Mouse (Mus musculus) liver, embryonic 11.5 days (tissue): ENCODE measurements around the gene Nrm. TPM values are rescaled to one million over a fixed set of nuclear protein-coding genes. Genes with fewer than 3 reads are reported as not detected.

ENCODE experiments used
- ATAC-seq: fragments of 200-750 bp; cut with Nextera tagmentation; replicated peaks from 2 replicates; pipeline ENCODE4 v1.8.0; 2017; ENCODE audit warnings: moderate number of reproducible peaks, mild to moderate bottlenecking, moderate TSS enrichment, moderate library complexity; ENCODE audit not compliant: low FRiP score
- DNase-seq: peaks from one replicate; pipeline ENCODE4 v3.0.0-alpha.2; 2017; ENCODE audit warnings: low spot score
- H3K27ac ChIP-seq: fragments of 300-500 bp; sonication (generic); 2 replicates; pipeline ENCODE4 v1.5.1; 2014; ENCODE audit warnings: mild to moderate bottlenecking, low read depth, low read length, control low read depth
- H3K27me3 ChIP-seq: fragments of 300-500 bp; sonication (generic); replicated peaks from 2 replicates; pipeline ENCODE4 v1.6.1; 2014; ENCODE audit warnings: low read length, mixed read lengths; ENCODE audit not compliant: control insufficient read depth, insufficient read depth
- H3K36me3 ChIP-seq: fragments of 300-500 bp; sonication (generic); 2 replicates; pipeline ENCODE4 v1.6.1; 2014; ENCODE audit warnings: mild to moderate bottlenecking, low read length, moderate library complexity, mixed read lengths; ENCODE audit not compliant: control insufficient read depth, insufficient read depth
- H3K4me1 ChIP-seq: fragments of 300-500 bp; sonication (generic); replicated peaks from 2 replicates; pipeline ENCODE4 v1.6.1; 2014; ENCODE audit warnings: low read length, mixed read lengths; ENCODE audit not compliant: control insufficient read depth, insufficient read depth
- H3K4me2 ChIP-seq: fragments of 300-500 bp; sonication (generic); 2 replicates; pipeline ENCODE4 v1.6.1; 2014; ENCODE audit warnings: mild to moderate bottlenecking, control low read depth, moderate library complexity
- H3K4me3 ChIP-seq: fragments of 300-500 bp; sonication (generic); 2 replicates; pipeline ENCODE4 v1.5.1; 2014; ENCODE audit warnings: low read depth, low read length, control low read depth
- H3K9ac ChIP-seq: fragments of 300-500 bp; sonication (generic); 2 replicates; pipeline ENCODE4 v1.6.1; 2014; ENCODE audit warnings: low read depth, low read length, control low read depth
- H3K9me3 ChIP-seq: fragments of 300-500 bp; sonication (generic); 2 replicates; pipeline ENCODE4 v1.6.1; 2016; ENCODE audit warnings: low read length, inconsistent platforms, mixed read lengths; ENCODE audit not compliant: control insufficient read depth
- WGBS: fragments of 180-500 bp; shearing (Covaris S2); extraction: QIAGEN DNeasy Blood & Tissue Kit; methylation state at CpG from one replicate; pipeline ENCODE4 v1.1.7; 2014; 5-methylcytosine and 5-hydroxymethylcytosine counted together
- polyA plus RNA-seq: library from polyadenylated mRNA; unstranded; fragments of >200 nt; fragmentation: Nextera tagmentation; extraction: Ambion mirVana; gene quantifications from 2 replicates; pipeline ENCODE4 v1.2.1, GENCODE M21; 2014

Nrm gene
- polyA plus RNA-seq, 1 experiment from 2014 or later = 45.4 TPM

GRCm38 (mm10) chr17:35832400-35833238 lies 28.5 kb upstream of the Nrm start:
- H3K36me3 ChIP-seq = peaks cover 44% of the 10 kb centered on the region
- H3K9me3 ChIP-seq = no peaks in the 10 kb centered on the region
- ATAC-seq (no peak), DNase-seq (no peak)
- no peak overlapping the region for H3K4me2 ChIP-seq
- H3K9ac ChIP-seq = no peak overlapping the region
- no peak overlapping the region for H3K27ac ChIP-seq
- peaks cover 29% of the 10 kb centered on the region for H3K4me1 ChIP-seq
- no peaks in the 10 kb centered on the region for H3K27me3 ChIP-seq
- H3K4me3 ChIP-seq = no peak overlapping the region
- 74% methylated on average over 8 of the region's 8 CpGs for WGBS

- no peak overlapping the region for H3K27ac ChIP-seq
- DNase-seq = no peak
- H3K36me3 ChIP-seq = peaks cover 38% of the 10 kb centered on the region
- H3K4me2 ChIP-seq = no peak overlapping the region
- H3K4me1 ChIP-seq = peaks cover 29% of the 10 kb centered on the region
- H3K4me3 ChIP-seq = no peak overlapping the region
- H3K9me3 ChIP-seq = no peaks in the 10 kb centered on the region
- 20% methylated on average over 5 of the region's 5 CpGs for WGBS
- no peaks in the 10 kb centered on the region for H3K27me3 ChIP-seq
- no peak for ATAC-seq
- no peak overlapping the region for H3K9ac ChIP-seq
Observed at GRCm38 (mm10) chr17:35833239-35833751, 27.8 kb upstream of the Nrm start.

DNA sequence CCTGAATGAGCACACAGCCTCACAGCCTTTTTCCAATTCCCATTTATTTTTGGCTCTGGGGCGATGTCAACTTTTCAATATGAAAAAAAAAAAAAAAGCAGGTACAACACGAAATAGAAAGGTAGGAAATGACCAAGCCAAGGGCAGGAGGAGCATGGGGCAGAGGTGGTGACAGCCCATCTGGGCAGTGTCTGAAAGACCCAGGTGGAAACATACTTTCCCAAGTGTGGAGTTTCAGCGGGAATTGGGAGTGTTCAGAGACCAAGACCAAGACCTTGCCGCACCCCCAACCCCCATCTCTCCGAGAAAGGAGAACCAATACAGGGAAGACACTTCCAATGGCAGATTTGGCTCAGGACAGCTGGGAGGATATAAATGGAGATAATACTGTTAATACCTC lies 27.2 kb upstream of the Nrm start:
- peaks cover 38% of the 10 kb centered on the region for H3K36me3 ChIP-seq
- no peak overlapping the region for H3K4me3 ChIP-seq
- H3K27me3 ChIP-seq = no peaks in the 10 kb centered on the region
- H3K27ac ChIP-seq = peak overlapping the region; percentile 34; the same call in 1 of the 2 replicates
- no peak for ATAC-seq
- H3K9me3 ChIP-seq = no peaks in the 10 kb centered on the region
- no peak overlapping the region for H3K9ac ChIP-seq
- peak overlapping the region; percentile 95; the same call in 1 of the 2 replicates for H3K4me2 ChIP-seq
- WGBS = 50% methylated on average over 5 of the region's 5 CpGs
- no peak for DNase-seq
- H3K4me1 ChIP-seq = peaks cover 29% of the 10 kb centered on the region

DNA sequence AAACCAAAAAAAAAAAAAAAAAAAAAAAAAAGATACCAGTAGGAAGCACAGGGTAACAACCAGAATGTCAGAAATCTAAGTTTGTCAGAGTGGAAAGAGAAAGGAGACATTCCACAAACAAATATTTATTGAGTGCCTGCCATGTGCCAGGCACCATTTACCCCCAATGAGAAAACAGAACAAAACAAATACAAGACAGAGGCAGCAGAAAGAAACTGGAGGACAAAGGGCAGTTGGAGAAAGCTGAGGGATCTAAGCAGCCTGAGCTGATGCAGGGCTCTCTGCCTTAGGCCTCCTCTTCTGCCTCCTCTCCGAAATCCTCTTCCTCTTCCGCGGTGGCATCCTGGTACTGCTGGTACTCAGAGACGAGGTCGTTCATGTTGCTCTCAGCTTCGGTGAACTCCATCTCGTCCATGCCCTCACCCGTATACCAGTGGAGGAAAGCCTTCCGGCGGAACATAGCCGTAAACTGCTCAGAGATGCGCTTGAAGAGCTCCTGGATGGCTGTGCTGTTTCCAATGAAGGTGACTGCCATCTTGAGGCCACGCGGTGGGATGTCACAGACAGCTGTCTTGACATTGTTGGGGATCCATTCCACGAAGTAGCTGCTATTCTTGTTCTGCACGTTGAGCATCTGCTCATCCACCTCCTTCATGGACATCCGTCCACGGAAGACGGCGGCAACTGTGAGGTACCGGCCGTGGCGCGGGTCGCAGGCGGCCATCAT lies 26.3 kb upstream of the Nrm start:
- Histone ChIP-seq H3K36me3 (peaks cover 38% of the 10 kb centered on the region), H3K4me1 (peaks cover 37% of the 10 kb centered on the region), H3K27ac (0 out of 2 replicates have a peak overlapping the region, but pooled peaks have one; percentile 35), H3K9me3 (no peaks in the 10 kb centered on the region), H3K4me3 (peak overlapping the region; percentile 89), H3K27me3 (no peaks in the 10 kb centered on the region), H3K9ac (peak overlapping the region; percentile 99), H3K4me2 (peak overlapping the region; percentile 95)
- no peak for DNase-seq
- 77% methylated on average over 26 of the region's 26 CpGs for WGBS
- ATAC-seq = no peak

- Histone ChIP-seq H3K36me3 (peaks cover 36% of the 10 kb centered on the region), H3K9me3 (no peaks in the 10 kb centered on the region), H3K27me3 (no peaks in the 10 kb centered on the region), H3K4me3 (peak overlapping the region; percentile 89), H3K27ac (peak overlapping the region; percentile 98; the same call in 1 of the 2 replicates), H3K4me2 (peak overlapping the region; percentile 95), H3K4me1 (peaks cover 30% of the 10 kb centered on the region), H3K9ac (peak overlapping the region; percentile 99)
- WGBS = 80% methylated on average over 26 of the region's 26 CpGs
- DNase-seq (no peak), ATAC-seq (no peak)
Observed at GRCm38 (mm10) chr17:35835424-35836140, 25.5 kb upstream of the Nrm start.

- DNase-seq (peak; percentile 69), ATAC-seq (no peak)
- H3K36me3 ChIP-seq = peaks cover 33% of the 10 kb centered on the region
- no peaks in the 10 kb centered on the region for H3K27me3 ChIP-seq
- peak overlapping the region; percentile 99 for H3K9ac ChIP-seq
- peak overlapping the region; percentile 98 for H3K27ac ChIP-seq
- H3K4me2 ChIP-seq = peak overlapping the region; percentile 95
- H3K4me1 ChIP-seq = peaks cover 30% of the 10 kb centered on the region
- H3K9me3 ChIP-seq = no peaks in the 10 kb centered on the region
- 7% methylated on average over 24 of the region's 24 CpGs for WGBS
- H3K4me3 ChIP-seq = peak overlapping the region; percentile 89
Observed at GRCm38 (mm10) chr17:35836178-35836965, 24.7 kb upstream of the Nrm start.

DNA sequence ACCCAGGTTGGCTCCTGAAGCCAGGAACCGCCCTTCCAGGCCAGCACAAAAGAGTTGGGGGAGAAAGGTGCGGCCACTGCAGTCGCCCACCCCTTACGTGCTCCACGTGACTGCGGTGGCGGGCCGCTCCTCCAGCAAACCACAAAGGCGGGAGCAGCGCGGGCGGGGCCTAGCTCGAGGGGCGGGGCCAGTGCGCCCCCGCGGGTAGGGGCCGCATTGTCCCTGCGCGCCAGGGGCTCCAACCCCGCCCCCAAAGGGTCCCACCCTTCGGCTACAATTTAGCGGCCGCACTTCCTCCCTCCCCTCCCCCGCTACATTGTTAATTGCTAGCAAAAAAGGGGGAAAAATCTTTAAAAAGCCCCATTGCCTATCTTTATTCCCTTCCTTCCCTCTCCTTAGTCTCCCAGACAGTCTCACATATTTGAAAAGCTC lies 24.1 kb upstream of the Nrm start:
- peak overlapping the region; percentile 89 for H3K4me3 ChIP-seq
- H3K27me3 ChIP-seq = no peaks in the 10 kb centered on the region
- H3K27ac ChIP-seq = peak overlapping the region; percentile 98
- ATAC-seq (peak; percentile 48), DNase-seq (peak; percentile 96)
- under 1% methylated on average over 25 of the region's 25 CpGs for WGBS
- H3K36me3 ChIP-seq = peaks cover 31% of the 10 kb centered on the region
- H3K4me2 ChIP-seq = peak overlapping the region; percentile 95
- no peaks in the 10 kb centered on the region for H3K9me3 ChIP-seq
- peaks cover 30% of the 10 kb centered on the region for H3K4me1 ChIP-seq
- peak overlapping the region; percentile 99 for H3K9ac ChIP-seq
